Mouse (Mus musculus) erythroid progenitor cell, adult 5-6 weeks (primary cell): ENCODE results near the gene Gab1. TPM values are rescaled to one million over a fixed set of nuclear protein-coding genes. Genes with fewer than 3 reads are reported as not detected.

Experiments
- ATAC-seq: replicated peaks from 2 replicates; pipeline ENCODE4 v1.8.0; 2016; ENCODE audit warnings: moderate number of reproducible peaks, mild to moderate bottlenecking, moderate TSS enrichment, inconsistent platforms; ENCODE audit not compliant: poor library complexity, low FRiP score, severe bottlenecking
- total RNA-seq, 2 experiments: library from RNA; stranded (forward) in 1 of 2; stranded (reverse) in 1 of 2; fragments of 150-400 nt in 1 of 2; fragments of 186-747, 209-891 nt in 1 of 2; gene quantifications; 2 replicates each; pipeline versions ENCODE4 v1.2.3 to v1.2.4; 2015 to 2017; ENCODE audit warnings: low replicate concordance in 2 of 2

Gene Gab1
- total RNA-seq, 2 experiments from 2014 or later = 13.2 to 19.3 TPM

DNA sequence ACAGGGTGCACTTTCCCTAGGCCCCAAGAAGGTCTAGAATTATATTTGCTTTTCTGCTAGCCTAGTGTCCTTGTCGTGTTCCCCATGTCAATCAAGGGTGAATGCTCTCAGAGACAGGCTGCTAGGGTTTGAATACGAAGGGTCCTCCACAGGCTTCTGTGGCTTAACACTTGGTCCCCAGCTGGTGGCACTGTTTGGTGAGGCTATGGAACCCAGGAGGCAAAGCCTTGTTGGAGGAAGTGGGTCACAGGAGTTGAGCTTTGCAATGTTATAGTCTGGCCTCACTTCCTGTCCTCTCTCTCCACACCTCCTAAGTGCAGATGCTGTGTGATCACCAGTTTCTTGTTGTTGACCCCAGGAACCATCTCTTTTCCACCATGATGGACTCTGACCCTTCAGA is 63.3 kb downstream of the Gab1 start:
- no peak for ATAC-seq

DNA sequence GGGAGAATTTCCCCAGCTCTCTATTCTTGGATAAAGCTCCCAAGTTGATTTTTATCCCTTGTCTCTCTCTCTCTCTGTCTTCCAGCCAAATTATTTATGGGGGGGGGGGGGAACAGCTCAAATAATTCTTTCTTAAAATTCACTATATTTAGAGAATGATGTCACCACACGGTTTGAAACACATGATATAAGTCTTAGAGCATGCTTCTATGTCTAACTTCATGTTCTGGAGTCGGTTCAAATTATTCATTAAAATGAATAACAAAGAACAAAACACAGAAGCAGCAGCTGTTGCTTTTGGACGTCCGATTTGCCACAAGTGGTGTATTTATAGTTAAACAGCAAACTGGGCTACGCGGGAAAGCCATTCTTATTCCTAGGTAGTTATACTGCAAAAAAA is 65.1 kb downstream of the Gab1 start:
- no peak for ATAC-seq

DNA sequence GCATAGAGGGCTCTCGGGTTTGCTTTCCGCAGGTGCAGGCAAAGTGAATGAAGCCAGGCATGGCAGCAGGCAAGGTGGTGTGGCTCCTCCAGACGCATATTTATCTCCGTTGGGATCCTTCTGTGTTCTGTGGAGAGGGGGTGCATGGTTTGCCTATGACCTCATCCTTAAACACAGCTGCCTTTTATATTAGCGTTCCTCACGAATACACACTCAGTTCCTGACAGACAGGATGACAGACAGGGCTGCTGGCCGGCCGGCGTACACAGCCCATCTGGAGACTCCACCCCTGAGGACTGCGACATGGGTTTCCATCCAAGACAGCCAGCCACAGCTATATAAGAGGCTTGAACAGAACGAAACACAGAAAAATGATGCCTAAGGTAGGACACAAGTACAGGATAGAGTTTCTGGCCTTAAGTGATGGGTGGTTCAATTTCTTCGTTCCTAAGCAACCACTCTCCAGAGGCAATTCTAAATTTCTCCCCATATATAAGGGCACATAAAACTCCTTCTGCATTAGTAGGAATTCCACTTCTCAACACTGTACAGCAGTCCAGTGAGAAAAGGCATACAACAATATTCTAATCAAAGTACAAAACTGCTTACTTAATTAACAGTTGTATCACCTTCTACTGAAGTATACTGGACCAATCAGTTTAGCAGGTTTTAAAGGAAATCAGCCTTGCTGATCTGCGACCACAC is 66.1 kb downstream of the Gab1 start:
- ATAC-seq = no peak

DNA sequence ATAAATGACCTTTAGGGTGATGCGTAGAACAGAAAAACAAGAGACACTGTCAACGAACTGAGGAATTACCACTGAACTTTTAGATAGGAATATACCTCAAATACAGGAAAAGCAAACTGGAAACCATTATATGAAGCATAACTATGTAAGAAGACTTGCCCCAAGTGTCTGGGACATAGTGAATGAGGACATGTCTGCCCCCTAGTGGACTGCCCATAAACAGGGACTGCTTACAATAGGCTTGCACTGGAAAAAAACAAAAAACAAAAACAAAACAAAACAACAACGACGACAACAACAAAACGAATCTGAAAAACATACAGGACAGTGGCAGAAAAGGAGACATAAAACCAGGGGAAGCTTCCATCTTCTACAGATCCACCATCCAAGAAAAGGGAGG is 66.9 kb downstream of the Gab1 start:
- 0 out of 2 replicates have a peak, but pooled peaks have one; percentile 57 for ATAC-seq

DNA sequence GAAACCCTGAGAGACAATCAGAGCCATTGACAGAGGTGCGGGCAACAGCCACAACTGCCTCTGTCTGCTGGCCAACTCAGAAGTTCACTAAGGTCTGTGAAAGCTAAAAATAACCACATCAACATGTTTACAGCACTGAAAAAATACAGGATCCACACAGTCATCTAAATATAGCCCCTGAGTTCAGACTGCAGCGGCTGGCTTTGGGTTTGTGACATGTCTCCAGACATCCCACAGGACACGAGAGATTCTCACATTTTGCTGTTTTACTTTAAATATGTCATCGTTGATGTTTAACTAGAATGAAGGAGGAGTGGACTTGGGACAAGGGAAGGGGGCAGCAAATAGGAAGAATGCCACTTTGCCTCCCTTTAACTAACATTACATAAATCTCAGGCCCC is 68.7 kb downstream of the Gab1 start:
- ATAC-seq = no peak

DNA sequence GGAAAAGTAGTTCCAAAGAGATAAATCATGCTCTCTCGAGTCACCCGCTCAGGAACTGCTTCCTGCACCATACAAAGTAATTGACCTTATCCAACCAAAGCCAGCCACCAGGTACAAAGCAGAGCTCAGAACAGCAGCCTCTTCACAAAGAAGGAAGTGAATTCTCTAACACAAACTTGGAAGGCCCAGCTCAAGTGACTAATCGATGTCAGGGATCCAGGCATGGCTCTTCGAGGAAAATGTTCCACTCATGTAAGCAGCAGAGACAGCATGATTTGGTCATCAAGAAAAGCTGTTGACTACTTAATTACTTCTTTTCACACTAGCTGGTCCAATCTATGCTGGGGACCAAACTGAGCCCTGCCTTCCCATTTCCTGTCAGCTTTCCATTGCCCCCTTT is 69.4 kb downstream of the Gab1 start:
- no peak for ATAC-seq

DNA sequence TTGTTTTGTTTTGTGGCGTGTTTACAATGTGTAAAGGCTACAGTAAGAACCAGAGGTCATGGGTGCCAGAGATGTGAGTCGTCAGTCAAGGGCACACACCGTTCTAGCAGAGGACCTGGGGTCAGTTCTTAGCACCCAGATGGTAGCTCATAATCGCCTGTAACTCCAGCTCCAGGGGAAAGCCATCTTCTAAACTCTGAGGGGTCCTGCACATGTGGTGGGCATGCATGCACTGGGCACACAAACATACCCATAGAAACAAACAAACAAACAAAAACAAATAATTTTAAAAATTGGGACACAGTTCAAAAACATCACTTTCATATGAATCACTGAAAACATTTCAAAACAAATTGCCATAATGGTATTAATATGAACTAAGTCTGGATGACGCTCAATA is 69.9 kb downstream of the Gab1 start:
- ATAC-seq = no peak

DNA sequence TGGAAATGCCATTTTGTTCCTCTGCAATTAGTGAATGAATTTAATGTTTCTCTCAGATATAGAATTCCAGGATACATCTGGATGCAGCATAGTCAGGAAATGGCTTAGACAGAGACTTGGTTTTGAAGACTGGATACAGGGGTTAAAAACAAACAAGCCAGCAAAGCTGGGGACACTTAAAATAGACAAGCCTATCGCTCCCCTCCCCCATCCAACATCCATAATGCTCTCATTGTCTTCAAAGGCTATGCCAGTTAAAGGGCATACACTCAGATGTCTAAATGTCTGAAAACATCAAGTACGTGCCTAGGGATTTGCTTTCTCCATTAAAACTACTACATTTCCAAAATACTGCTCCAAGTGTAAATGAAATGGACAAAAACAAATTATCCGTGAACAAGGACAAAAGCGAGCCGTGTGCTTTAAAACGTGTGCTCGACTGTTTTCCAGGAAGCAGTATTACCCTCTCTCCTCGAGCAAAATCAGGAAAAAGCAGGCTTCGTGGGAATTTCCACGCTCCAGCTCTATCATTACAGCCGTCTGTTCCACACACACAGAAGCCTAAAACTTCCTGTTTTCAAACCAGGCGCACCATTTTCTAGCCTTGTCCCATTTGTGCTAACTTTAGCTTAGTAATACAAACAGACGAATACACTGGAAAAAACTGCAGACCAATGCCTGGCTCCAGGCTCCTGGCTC is 72.4 kb downstream of the Gab1 start:
- no peak for ATAC-seq

DNA sequence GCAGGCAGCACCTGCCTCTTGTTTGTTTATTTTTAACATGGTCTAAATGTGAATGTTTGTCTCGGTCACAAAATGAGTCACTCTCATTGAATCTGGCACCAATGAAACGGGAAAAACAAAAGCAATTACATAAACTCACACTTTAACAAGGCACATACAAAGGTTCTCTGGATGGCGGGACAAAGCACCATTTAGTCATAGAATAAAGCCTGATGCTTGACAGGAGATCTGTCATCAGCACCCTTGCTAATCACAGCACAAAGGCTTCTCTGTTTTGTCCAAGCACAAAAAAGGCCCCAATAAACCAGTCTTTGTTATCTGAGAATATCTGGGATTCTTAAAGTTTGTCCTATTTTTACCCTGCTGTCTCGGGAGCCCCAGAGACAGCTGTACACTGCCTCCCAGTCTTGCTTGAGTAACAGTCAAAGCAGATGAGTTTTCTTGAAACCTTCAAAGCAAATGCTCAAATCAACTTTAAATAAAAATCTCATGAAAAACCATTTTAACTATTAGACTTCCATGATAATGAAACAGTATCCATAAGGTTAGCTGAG is 76.2 kb downstream of the Gab1 start:
- ATAC-seq = no peak

DNA sequence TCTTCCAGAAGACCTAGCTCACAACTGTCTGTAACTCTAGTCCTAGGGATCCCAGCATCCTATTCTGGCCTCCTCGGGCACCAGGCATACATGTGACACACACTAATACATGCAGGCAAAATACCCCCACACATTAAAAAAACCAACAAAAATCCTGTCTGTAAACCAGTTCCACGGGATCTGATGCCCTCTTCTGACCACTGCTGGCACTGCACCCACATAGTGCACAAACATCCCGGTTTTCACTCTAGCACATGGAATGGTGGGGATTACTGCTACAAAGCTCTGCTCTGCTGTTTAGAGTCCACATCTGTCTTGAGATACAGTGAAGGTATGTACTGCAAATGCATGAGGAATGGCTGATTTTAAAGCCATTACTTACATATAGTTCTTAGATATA is 81.5 kb downstream of the Gab1 start:
- ATAC-seq = no peak

DNA sequence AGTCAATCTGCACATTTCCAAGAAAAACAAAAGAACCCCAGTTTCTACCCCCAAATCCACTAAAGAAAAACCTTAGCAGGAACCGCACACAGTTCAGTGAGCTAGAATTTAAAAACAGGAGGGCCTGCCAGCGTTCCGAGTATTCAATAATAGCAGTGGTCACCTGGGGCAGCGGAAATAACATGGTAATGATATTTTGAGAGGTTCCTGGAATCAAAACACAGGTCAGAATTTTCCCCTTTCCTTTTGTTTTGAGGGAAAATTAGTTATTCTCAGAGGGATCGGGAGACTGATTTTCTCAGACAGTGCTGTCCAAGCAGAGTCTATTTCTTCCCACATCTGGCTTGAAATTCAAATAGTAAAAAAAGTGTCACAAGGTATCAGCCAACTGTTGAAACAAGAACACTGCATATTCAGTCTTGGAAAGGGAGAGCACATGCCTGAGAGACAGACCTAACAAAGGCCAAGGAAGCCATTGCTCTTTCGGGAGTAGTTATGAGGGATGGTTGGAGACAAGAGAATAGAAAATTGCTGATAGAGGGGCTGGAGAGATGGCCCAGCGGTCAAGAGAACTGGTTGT is 82.0 kb downstream of the Gab1 start:
- ATAC-seq = no peak

DNA sequence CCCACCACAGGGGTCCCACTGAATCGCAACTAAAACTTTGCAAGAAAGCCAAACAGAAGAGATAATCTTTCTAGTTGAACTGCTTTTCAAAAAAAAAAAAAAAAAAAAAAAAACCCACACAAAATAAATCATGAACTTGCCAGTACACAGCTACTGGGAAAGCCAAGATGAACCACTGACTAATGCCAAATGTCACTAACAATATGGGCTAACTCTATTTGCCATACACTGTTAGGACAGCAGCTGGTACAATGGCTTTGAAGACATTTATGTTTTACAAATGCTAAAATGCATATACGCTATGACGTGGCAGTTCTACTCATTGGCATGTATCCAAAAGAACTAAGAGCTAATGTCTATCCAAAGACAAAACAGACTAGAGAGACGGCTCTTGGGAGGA is 84.2 kb downstream of the Gab1 start:
- no peak for ATAC-seq

DNA sequence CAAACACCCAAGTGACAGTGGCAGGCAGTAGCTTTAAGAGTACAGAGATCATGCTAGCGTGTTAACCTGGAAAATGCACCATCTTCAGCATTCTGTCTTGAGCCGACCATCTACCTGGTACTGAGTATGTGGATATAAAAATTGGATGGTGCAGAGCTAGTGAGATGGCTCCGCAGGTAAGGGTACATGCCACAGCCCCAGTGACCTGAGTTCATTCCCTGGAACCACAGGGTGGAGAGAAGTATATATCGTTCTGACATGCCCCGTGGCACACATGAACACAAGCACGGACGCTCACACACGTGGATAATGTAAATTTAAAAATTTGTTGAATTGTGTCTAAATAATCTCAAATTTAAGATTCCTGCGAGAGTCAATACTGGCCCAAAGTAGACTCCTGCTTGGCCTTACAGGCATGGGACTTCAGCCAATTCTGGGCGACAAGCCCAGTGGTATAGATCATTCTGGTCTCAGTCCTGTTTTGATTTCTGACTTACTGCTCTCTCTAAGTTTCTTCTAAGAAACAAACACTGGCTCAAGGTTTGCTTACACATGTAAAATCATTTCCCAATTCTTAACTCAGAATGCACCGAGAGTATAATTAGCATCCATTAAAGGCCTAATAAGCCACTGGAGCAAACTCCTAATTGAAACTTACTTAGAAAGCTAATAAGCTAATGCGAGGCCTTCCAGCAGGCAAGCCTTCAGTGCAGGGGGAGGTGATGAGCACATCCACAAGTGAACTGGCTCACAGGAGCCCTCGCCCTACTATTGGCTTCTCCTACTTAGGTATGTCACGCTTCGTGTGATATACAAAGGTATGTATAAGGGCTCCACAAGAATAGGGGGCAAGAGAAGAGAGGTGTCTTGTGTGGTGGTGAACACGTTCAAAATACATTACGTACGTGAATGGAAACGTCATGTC is 85.5 kb downstream of the Gab1 start:
- ATAC-seq = no peak

DNA sequence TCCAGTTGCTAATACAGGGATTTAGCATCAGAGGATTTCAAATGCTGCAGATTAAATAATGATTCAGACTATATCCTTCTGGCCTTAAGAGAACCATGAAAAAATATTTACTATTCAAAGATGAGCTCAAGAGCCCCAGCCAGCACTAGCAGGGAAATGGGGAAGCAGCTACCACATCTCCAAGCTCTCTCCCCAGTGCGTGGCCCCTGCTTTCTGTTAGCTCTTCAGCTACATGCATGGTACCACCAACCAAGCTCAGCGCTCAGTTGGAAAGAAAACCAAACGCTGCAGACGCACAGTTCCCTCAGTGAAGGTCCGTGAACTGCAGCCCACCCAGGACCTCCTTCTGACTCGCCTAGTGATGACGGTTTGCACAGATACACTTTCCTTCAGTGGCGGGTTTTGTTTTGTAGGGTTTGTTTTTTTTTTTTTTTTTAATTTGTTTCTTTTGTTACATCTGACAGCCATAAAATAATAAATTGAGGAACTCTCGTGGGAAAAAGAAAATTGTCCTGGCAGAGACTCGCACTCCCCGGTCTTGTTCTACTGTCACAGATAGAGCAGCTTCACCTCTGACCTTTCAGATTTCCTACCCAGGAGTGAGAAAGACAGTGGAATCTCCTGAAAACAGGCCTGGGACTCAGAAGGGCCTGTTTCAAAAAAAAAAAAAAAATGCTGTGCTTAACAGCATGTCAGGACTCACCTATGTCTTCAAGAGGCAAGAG is 86.4 kb downstream of the Gab1 start:
- ATAC-seq = no peak

DNA sequence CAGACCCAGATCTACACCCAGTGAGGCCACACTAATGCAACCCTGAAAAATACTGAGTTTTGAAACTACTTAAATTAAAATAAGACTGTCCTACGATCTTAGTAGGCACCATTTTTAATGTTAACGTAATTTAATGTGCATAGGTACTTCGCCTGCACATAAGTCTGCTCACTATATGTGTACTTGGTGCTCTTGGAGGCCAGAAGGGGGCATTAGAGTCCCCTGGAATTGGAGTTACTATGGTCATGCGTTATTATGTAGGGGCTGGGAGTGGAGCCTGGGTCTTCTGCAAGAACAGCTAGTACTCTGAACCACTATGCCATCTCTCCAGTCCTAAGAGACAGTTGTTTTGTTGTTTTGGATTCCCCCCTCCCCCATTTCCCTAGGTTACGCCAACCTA is 88.1 kb downstream of the Gab1 start:
- no peak for ATAC-seq

DNA sequence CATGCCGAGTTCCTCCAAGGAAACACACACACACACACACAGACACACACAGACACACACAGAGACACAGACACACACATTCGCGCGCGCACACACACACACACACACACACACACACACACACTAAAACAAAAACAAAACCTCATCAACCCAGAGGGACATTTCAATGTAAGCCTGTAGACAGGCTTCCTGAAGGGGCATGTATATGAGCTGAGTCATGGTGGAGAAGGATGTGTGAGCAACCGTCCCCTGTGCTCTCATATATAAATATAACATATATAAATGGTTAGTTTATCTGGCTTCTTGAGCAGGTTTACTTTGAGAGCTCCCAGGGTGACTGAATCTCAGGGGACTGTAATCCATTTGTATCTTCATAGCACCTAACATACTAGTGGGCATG is 91.0 kb downstream of the Gab1 start:
- no peak for ATAC-seq

DNA sequence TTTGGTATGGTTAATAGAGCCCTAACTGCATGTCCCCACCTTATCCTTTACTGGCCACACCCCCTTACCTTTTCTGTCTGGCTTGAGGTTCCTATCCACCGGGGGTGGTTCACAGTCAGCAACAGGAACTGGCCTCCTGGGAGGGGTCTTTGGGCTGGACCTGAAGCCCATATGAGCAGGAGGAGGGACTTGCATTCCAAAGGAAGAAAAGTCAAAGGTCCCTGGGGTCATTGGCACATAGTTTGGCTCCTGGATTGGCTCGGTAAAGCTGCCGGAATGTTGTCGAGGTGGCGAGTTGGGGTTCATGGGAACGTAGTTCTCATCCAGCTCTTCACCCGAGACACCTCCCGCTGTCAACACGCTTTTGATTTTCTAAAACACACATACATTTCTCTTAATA is 95.8 kb downstream of the Gab1 start:
- ATAC-seq = no peak

DNA sequence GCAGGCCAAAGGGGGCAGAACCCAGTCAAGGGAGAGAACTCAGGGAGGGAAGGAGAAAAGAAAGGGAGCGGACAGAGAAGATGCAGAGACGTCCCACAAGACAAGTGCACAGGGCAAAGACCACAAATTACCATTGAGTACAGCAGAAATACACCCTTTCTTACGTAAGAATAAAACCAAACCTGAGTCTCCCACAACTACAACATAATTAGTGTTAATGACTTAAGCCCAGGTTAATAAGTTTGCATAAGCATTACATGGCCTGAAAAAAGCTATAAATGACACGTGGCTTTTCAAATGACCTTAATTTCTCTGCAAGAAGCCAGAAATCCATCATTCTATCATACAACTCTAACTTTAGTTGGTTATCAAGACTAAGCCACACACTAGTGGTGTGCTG is 97.0 kb downstream of the Gab1 start:
- no peak for ATAC-seq

DNA sequence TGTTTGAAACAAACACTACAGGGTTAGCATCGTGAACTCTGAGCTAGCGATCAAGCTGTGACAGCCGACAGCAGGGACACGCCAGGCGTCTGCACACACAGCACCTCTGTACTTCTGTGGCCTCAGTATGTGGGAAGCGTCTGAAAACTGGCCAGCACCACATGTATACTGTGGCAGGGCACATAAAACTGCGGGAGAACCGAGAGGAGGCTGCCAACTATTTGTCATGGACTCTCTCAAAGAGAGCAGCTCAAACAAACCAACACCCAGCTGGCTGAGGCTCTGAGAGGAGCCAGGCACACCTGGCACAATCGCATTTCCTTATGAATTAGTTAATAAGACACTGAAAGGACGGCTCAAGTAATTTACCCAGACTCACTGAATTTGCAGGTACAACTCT is 99.0 kb downstream of the Gab1 start:
- no peak for ATAC-seq
